Mouse (Mus musculus): ENCODE data around the gene Gm49403. TPM values are rescaled to one million over a fixed set of nuclear protein-coding genes. Genes with fewer than 3 reads are reported as not detected.
A peak's percentile ranks its signal among the peaks of the same experiment; 100 is the strongest.

Gm49403 gene
- polyA plus RNA-seq, 1 experiment from 2014 or later, result not detected

- H3K27ac ChIP-seq (ENCODE audit: low read depth), result no peak overlapping the region
- no peak overlapping the region for H3K4me2 ChIP-seq (ENCODE audit: low read length)
- DNase-seq (ENCODE audit: low spot score) (no peak), ATAC-seq (replicated peaks; ENCODE audit: low FRiP score, low TSS enrichment, low read depth) (no peak)
- H3K27me3 ChIP-seq (replicated peaks; ENCODE audit: control insufficient read depth, insufficient read depth, low read length), result no peaks in the 10 kb centered on the region
- 90% methylated on average over 3 of the region's 3 CpGs for WGBS
- peaks cover 11% of the 10 kb centered on the region for H3K4me1 ChIP-seq (replicated peaks; ENCODE audit: control insufficient read depth, insufficient read depth, low read length)
- peaks cover 44% of the 10 kb centered on the region for H3K36me3 ChIP-seq (ENCODE audit: control insufficient read depth, insufficient read depth, low read length)
- H3K9me3 ChIP-seq (ENCODE audit: control insufficient read depth, low read length), result no peaks in the 10 kb centered on the region
- H3K4me3 ChIP-seq (ENCODE audit: low read depth, low read length), result no peak overlapping the region
- no peak overlapping the region for H3K9ac ChIP-seq (ENCODE audit: low read length)
These were observed 35.3 kb downstream of the Gm49403 start for GRCm38 (mm10) chr19:8919000-8919399.

DNA sequence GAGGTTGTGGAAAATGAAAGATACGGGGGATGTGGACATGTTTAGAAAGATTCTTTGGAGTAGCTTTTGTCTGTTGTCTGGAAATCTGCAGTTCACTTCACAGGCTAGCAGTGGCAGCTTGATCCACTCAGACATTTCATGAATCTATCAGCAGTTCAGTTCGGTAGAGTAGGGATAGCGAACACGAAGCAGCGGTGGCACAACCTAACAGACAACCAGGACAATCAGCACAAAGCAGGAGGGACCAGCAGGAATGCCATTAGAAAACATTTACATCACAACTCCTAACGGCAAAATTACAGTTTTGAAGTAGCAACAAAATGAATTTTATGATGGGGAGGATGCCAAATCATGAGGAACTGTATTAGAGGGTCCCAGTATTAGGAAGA is 35.9 kb downstream of the Gm49403 start:
- DNase-seq (ENCODE audit: low spot score), result no peak
- Histone ChIP-seq H3K27me3 (replicated peaks; ENCODE audit: control insufficient read depth, insufficient read depth, low read length) (no peaks in the 10 kb centered on the region), H3K9ac (ENCODE audit: low read length) (peak overlapping the region; percentile 78), H3K9me3 (ENCODE audit: control insufficient read depth, low read length) (no peaks in the 10 kb centered on the region), H3K36me3 (ENCODE audit: control insufficient read depth, insufficient read depth, low read length) (peaks cover 38% of the 10 kb centered on the region), H3K27ac (ENCODE audit: low read depth) (peak overlapping the region; percentile 86), H3K4me2 (ENCODE audit: low read length) (peak overlapping the region; percentile 65), H3K4me3 (ENCODE audit: low read depth, low read length) (peak overlapping the region; percentile 87), H3K4me1 (replicated peaks; ENCODE audit: control insufficient read depth, insufficient read depth, low read length) (peaks cover 11% of the 10 kb centered on the region)
- ATAC-seq (replicated peaks; ENCODE audit: low FRiP score, low TSS enrichment, low read depth), result no peak
- WGBS, result 70% methylated on average over 6 of the region's 6 CpGs

DNA sequence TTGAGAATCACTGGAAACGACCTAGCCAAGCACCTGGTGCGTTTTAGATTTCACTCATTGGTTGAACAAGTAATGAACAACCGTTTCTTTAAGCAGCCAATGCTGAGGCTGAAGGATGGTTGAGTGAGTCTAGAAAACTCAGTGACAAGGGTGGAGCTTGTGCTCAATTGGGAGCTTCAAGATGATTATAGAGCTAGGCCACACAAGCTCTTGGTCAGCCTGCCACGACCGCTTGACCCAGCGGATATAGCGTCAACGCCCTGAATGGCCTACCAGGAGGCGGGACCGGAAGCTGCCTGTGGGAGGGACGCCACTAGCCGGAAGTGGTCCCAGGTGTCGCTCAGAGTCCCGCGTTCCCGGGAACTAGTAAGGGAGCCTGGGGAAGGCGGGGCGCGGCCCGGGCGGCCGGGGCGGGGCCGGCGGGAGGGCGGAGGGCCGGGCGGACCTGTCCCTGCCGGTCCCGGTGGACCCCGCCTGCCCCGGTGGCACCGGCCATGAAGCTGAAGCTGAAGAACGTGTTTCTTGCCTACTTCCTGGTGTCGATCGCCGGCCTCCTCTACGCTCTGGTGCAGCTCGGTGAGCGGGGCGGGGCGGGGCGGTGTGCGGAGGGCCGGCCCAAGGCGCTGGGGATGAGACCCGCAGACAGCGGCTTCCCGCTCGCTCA is 36.5 kb downstream of the Gm49403 start, which contains the start of gene B3gat3:
B3gat3 (plus strand) TSS at position 302 of the 664 bp plus-strand sequence.
- 2% methylated on average over 40 of the region's 50 CpGs for WGBS
- Histone ChIP-seq H3K9ac (ENCODE audit: low read length) (peak within 1 kb of the TSS; percentile 78), H3K27ac (ENCODE audit: low read depth) (peak within 1 kb of the TSS; percentile 86), H3K4me1 (replicated peaks; ENCODE audit: control insufficient read depth, insufficient read depth, low read length) (peaks cover 11% of the 10 kb centered on the region), H3K4me3 (ENCODE audit: low read depth, low read length) (peak within 1 kb of the TSS; percentile 87), H3K27me3 (replicated peaks; ENCODE audit: control insufficient read depth, insufficient read depth, low read length) (no peaks in the 10 kb centered on the region), H3K36me3 (ENCODE audit: control insufficient read depth, insufficient read depth, low read length) (peaks cover 33% of the 10 kb centered on the region), H3K4me2 (ENCODE audit: low read length) (peak within 1 kb of the TSS; percentile 65), H3K9me3 (ENCODE audit: control insufficient read depth, low read length) (no peaks in the 10 kb centered on the region)
- DNase-seq (ENCODE audit: low spot score), result peak; percentile 95
- peak; percentile 98 for ATAC-seq (replicated peaks; ENCODE audit: low FRiP score, low TSS enrichment, low read depth)

GRCm38 (mm10) chr19:8920836-8921291 is 37.1 kb downstream of the Gm49403 start:
- ATAC-seq (replicated peaks; ENCODE audit: low FRiP score, low TSS enrichment, low read depth), result no peak; the same call in 1 of the 2 replicates
- peaks cover 33% of the 10 kb centered on the region for H3K36me3 ChIP-seq (ENCODE audit: control insufficient read depth, insufficient read depth, low read length)
- WGBS, result 1% methylated on average over 6 of the region's 6 CpGs
- peak overlapping the region; percentile 86 for H3K27ac ChIP-seq (ENCODE audit: low read depth)
- H3K4me1 ChIP-seq (replicated peaks; ENCODE audit: control insufficient read depth, insufficient read depth, low read length), result peaks cover 11% of the 10 kb centered on the region
- H3K4me2 ChIP-seq (ENCODE audit: low read length), result peak overlapping the region; percentile 65
- DNase-seq (ENCODE audit: low spot score), result no peak
- H3K4me3 ChIP-seq (ENCODE audit: low read depth, low read length), result peak overlapping the region; percentile 87
- peak overlapping the region; percentile 78 for H3K9ac ChIP-seq (ENCODE audit: low read length)
- H3K27me3 ChIP-seq (replicated peaks; ENCODE audit: control insufficient read depth, insufficient read depth, low read length), result no peaks in the 10 kb centered on the region
- no peaks in the 10 kb centered on the region for H3K9me3 ChIP-seq (ENCODE audit: control insufficient read depth, low read length)

DNA sequence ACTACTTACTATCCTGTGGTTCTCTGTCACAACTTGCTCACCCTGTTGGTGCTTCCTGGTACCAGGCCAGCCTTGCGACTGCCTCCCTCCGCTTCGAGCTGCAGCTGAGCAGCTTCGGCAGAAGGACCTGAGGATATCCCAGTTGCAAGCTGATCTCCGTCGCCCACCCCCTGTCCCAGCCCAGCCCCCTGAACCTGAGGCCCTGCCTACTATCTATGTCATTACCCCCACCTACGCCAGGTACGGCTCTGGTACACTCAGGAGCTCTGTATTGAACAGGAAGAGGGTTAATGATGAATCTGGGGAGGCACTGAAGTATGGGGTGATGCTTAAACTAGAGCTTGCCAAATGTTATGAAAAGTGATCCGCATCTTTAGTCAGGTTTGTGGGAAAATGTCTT is 38.0 kb downstream of the Gm49403 start:
- Histone ChIP-seq H3K9ac (ENCODE audit: low read length) (no peak overlapping the region), H3K27me3 (replicated peaks; ENCODE audit: control insufficient read depth, insufficient read depth, low read length) (no peaks in the 10 kb centered on the region), H3K4me2 (ENCODE audit: low read length) (peak overlapping the region; percentile 65; the same call in 1 of the 2 replicates), H3K4me3 (ENCODE audit: low read depth, low read length) (peak overlapping the region; percentile 87; the same call in 1 of the 2 replicates), H3K27ac (ENCODE audit: low read depth) (no peak overlapping the region), H3K36me3 (ENCODE audit: control insufficient read depth, insufficient read depth, low read length) (peaks cover 32% of the 10 kb centered on the region), H3K9me3 (ENCODE audit: control insufficient read depth, low read length) (no peaks in the 10 kb centered on the region), H3K4me1 (replicated peaks; ENCODE audit: control insufficient read depth, insufficient read depth, low read length) (peaks cover 11% of the 10 kb centered on the region)
- 80% methylated on average over 9 of the region's 9 CpGs for WGBS
- DNase-seq (ENCODE audit: low spot score), result no peak
- ATAC-seq (replicated peaks; ENCODE audit: low FRiP score, low TSS enrichment, low read depth), result no peak

DNA sequence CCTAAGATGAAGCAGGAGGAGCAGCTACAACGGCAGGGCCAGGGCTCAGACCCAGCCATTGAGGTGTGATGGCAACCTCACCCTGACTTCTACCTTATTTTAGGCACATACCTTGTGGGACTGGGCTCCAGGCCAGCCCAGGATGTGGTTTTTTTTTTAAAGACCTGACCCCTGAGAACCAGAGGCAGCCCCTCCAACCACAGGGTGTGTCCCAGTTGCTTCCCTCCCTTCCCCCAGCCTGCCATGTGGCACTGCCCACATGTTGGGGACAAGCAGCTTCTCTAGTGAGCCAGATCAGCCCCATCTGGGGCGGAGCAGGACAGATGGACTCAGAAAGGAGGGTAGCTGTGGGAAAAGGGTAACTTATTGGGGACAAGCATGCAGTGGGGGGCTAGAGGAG is 43.0 kb downstream of the Gm49403 start:
- H3K4me2 ChIP-seq (ENCODE audit: low read length), result no peak overlapping the region
- H3K27me3 ChIP-seq (replicated peaks; ENCODE audit: control insufficient read depth, insufficient read depth, low read length), result no peaks in the 10 kb centered on the region
- WGBS, result 91% methylated on average over 2 of the region's 2 CpGs
- DNase-seq (ENCODE audit: low spot score), result no peak
- peaks cover 36% of the 10 kb centered on the region for H3K36me3 ChIP-seq (ENCODE audit: control insufficient read depth, insufficient read depth, low read length)
- H3K9me3 ChIP-seq (ENCODE audit: control insufficient read depth, low read length), result no peaks in the 10 kb centered on the region
- H3K9ac ChIP-seq (ENCODE audit: low read length), result no peak overlapping the region
- ATAC-seq (replicated peaks; ENCODE audit: low FRiP score, low TSS enrichment, low read depth), result no peak
- no peak overlapping the region for H3K27ac ChIP-seq (ENCODE audit: low read depth)
- H3K4me3 ChIP-seq (ENCODE audit: low read depth, low read length), result no peak overlapping the region
- peaks cover 16% of the 10 kb centered on the region for H3K4me1 ChIP-seq (replicated peaks; ENCODE audit: control insufficient read depth, insufficient read depth, low read length)

DNA sequence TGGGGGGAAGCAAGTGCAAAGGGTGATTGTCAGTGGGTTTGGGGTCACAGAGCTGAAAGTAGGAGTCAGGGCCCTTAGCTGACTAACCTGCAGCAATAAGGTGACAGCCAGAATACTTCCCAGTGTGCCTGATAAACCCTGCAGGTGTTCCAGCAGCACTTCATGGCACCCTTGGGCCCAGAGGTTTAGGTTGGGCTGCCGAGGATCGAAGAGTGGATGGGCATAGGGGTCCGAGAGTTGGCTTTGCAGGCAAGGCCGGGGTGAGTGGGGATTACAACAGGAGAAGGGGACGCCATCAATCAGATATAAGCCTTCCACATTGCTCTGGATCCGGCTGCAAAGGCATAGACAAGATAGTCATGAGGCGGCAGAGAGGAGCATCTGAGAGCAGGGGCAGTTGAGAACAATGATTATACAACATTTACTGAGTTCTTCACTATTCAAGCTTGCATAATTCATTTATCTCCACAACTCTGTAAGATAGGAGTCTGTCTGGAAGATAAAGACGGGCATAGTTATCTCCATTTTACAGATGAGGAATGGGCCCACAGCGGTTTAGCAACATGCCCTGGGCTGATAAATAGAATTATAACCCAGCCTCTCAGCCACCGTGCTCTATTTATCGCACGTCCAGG is 44.3 kb downstream of the Gm49403 start:
- Histone ChIP-seq H3K9me3 (ENCODE audit: control insufficient read depth, low read length) (no peaks in the 10 kb centered on the region), H3K36me3 (ENCODE audit: control insufficient read depth, insufficient read depth, low read length) (peaks cover 32% of the 10 kb centered on the region), H3K4me2 (ENCODE audit: low read length) (no peak overlapping the region), H3K4me1 (replicated peaks; ENCODE audit: control insufficient read depth, insufficient read depth, low read length) (peaks cover 13% of the 10 kb centered on the region), H3K9ac (ENCODE audit: low read length) (no peak overlapping the region), H3K27ac (ENCODE audit: low read depth) (no peak overlapping the region), H3K27me3 (replicated peaks; ENCODE audit: control insufficient read depth, insufficient read depth, low read length) (no peaks in the 10 kb centered on the region), H3K4me3 (ENCODE audit: low read depth, low read length) (no peak overlapping the region)
- DNase-seq (ENCODE audit: low spot score) (no peak), ATAC-seq (replicated peaks; ENCODE audit: low FRiP score, low TSS enrichment, low read depth) (no peak)
- WGBS, result 84% methylated on average over 12 of the region's 12 CpGs

- Histone ChIP-seq H3K4me1 (replicated peaks; ENCODE audit: control insufficient read depth, insufficient read depth, low read length) (peaks cover 13% of the 10 kb centered on the region), H3K9me3 (ENCODE audit: control insufficient read depth, low read length) (no peaks in the 10 kb centered on the region), H3K4me3 (ENCODE audit: low read depth, low read length) (peak overlapping the region; percentile 78), H3K9ac (ENCODE audit: low read length) (peak overlapping the region; percentile 78; the same call in 1 of the 2 replicates), H3K36me3 (ENCODE audit: control insufficient read depth, insufficient read depth, low read length) (peaks cover 34% of the 10 kb centered on the region), H3K4me2 (ENCODE audit: low read length) (peak overlapping the region; percentile 79), H3K27me3 (replicated peaks; ENCODE audit: control insufficient read depth, insufficient read depth, low read length) (no peaks in the 10 kb centered on the region), H3K27ac (ENCODE audit: low read depth) (peak overlapping the region; percentile 81)
- DNase-seq (ENCODE audit: low spot score), result no peak
- WGBS, result 18% methylated on average over 16 of the region's 16 CpGs
- no peak; the same call in 1 of the 2 replicates for ATAC-seq (replicated peaks; ENCODE audit: low FRiP score, low TSS enrichment, low read depth)
These were observed 45.0 kb downstream of the Gm49403 start for GRCm38 (mm10) chr19:8928689-8929223.
